Mouse (Mus musculus) bone marrow macrophage, adult 2 months (primary cell): ENCODE measurements around the gene Sh3d19.

ENCODE experiments used
- CTCF ChIP-seq: IDR thresholded peaks from 2 replicates; pipeline ENCODE4 v1.5.1; 2012; ENCODE audit warnings: low read depth, mild to moderate bottlenecking, low read length, moderate library complexity
- POLR2A ChIP-seq: IDR thresholded peaks from 2 replicates; pipeline ENCODE4 v1.6.1; 2012; ENCODE audit warnings: mild to moderate bottlenecking, low read depth, low read length, borderline replicate concordance

DNA sequence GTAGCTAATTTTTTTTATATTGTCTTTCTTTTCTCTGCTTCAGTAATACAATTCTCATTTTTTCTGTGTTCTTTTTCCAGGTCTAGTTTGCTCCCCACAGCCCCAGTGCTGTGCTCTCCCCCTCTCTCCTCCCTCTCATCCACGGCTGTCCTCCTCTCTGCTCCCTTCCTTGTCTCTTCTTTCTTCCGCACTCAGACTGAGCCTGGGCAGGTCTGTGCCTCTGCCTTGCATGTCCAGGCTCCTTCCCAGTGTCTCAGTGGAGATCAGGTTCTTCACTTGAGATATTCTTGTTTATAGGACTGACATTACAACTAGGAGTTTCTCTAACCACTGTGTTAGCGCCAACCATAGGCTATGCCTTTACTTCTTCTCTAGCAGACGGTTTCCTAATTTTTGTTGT is 23.7 kb downstream of the Sh3d19 start:
- no peak for TF ChIP-seq CTCF
- no peak for TF ChIP-seq POLR2A
